Mouse (Mus musculus): ENCODE measurements around the gene Tnnt3. TPM values are rescaled to one million over a fixed set of nuclear protein-coding genes. Genes with fewer than 3 reads are reported as not detected.
A peak's percentile ranks its signal among the peaks of the same experiment; 100 is the strongest.

Gene Tnnt3
- polyA plus RNA-seq (2014; fragmentation: Nextera tagmentation; extraction: Ambion mirVana): 2.3 and 4.8 TPM in 2 replicates

DNA sequence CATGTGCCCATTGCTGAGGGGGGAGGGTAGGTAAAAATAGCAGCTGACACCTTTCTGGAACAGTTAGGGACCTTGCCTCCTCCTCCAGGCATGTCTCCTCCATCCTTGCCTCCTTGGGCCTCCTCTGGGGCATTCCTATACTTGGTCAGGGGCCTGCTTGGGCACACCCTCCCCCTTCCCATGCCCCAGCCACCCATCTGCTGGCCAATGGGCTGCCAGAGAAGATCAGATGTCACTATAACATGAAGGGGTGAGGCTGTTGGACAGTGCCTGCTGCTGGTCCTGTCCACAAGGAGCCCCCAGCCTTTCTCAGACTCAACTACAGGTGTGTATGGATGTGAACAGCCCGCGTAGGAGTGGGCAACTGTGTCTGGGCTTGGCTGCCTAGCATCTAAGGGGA lies at the start of gene Tnnt3:
Tnnt3 (plus strand) TSS at position 262 of the 400 bp plus-strand sequence.
- WGBS: 82% methylated on average over 2 of the region's 2 CpGs
- Histone ChIP-seq H3K9me3 (ENCODE audit: control insufficient read depth, low read length) (no peaks in the 10 kb centered on the region), H3K4me3 (ENCODE audit: low read depth, low read length) (no peak within 1 kb of the TSS), H3K4me1 (ENCODE audit: control insufficient read depth, insufficient read depth, low read length) (no peaks in the 10 kb centered on the region), H3K9ac (replicated peaks; ENCODE audit: low read depth, low read length) (no peak within 1 kb of the TSS), H3K27me3 (ENCODE audit: control insufficient read depth, insufficient read depth, low read length) (no peaks in the 10 kb centered on the region), H3K4me2 (ENCODE audit: low read depth, low read length) (no peak within 1 kb of the TSS), H3K36me3 (ENCODE audit: control insufficient read depth, insufficient read depth, low read length) (no peaks in the 10 kb centered on the region), H3K27ac (ENCODE audit: low read depth, low read length) (no peak within 1 kb of the TSS)
- no peak for ATAC-seq (ENCODE audit: low read depth)

DNA sequence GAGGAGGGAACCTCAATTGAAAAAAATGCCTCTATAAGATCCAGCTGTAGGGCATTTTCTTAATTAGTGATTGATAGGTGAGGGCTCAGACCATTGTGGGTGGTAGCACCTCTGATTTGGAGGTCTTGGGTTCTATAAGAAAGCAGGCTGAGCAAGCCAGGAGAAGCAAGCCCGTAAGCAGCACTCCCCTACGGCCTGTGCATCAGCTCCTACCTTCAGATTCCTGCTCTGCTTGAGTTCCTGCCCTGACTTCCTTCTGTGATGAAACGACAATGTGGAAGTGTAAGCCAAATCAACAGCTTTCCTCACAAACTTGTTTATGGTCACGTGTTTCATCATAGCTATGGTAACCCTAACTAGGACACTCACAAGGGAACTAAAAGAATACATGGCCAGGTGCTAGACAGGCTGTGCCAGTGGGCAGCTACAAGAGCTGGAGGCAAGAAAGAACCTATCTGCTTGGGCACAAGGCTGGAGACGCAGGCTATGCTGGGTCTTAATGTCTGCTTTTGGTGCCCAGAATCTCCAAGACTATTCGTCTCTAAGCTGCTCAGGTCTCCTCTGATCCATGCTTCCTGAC lies 49.5 kb upstream of the Tnnt3 start:
- H3K27me3 ChIP-seq (ENCODE audit: control insufficient read depth, insufficient read depth, low read length): no peaks in the 10 kb centered on the region
- H3K9ac ChIP-seq (replicated peaks; ENCODE audit: low read depth, low read length): no peak overlapping the region
- H3K9me3 ChIP-seq (ENCODE audit: control insufficient read depth, low read length): no peaks in the 10 kb centered on the region
- H3K4me3 ChIP-seq (ENCODE audit: low read depth, low read length): no peak overlapping the region
- no peaks in the 10 kb centered on the region for H3K4me1 ChIP-seq (ENCODE audit: control insufficient read depth, insufficient read depth, low read length)
- ATAC-seq (ENCODE audit: low read depth): no peak
- no peaks in the 10 kb centered on the region for H3K36me3 ChIP-seq (ENCODE audit: control insufficient read depth, insufficient read depth, low read length)
- no peak overlapping the region for H3K4me2 ChIP-seq (ENCODE audit: low read depth, low read length)
- no peak overlapping the region for H3K27ac ChIP-seq (ENCODE audit: low read depth, low read length)
- 77% methylated on average over 6 of the region's 6 CpGs for WGBS

DNA sequence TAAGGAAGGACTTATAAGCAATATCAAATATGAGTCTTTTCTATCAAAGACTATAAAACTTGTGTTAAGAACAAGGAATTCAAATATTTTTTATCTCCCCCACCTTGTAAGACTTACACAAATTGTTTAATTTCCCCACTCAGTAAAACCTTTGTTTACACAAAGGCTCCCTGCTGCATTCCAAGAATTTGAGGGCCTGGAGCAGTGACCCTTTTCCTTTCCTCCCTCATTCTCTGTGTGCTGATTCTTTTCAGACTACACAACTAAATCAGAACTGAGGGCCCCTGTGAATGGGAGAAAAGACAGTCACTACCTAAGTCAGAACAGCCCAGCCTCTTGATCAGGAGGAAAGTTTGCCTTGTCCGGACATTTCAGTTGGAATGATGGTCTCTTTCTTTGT lies 43.9 kb upstream of the Tnnt3 start:
- no peak overlapping the region for H3K4me2 ChIP-seq (ENCODE audit: low read depth, low read length)
- no peak overlapping the region for H3K27ac ChIP-seq (ENCODE audit: low read depth, low read length)
- no peaks in the 10 kb centered on the region for H3K9me3 ChIP-seq (ENCODE audit: control insufficient read depth, low read length)
- ATAC-seq (ENCODE audit: low read depth): no peak
- no peaks in the 10 kb centered on the region for H3K36me3 ChIP-seq (ENCODE audit: control insufficient read depth, insufficient read depth, low read length)
- H3K4me1 ChIP-seq (ENCODE audit: control insufficient read depth, insufficient read depth, low read length): no peaks in the 10 kb centered on the region
- 21% methylated on average over 1 of the region's 1 CpGs for WGBS
- no peak overlapping the region for H3K9ac ChIP-seq (replicated peaks; ENCODE audit: low read depth, low read length)
- no peak overlapping the region for H3K4me3 ChIP-seq (ENCODE audit: low read depth, low read length)
- H3K27me3 ChIP-seq (ENCODE audit: control insufficient read depth, insufficient read depth, low read length): no peaks in the 10 kb centered on the region

DNA sequence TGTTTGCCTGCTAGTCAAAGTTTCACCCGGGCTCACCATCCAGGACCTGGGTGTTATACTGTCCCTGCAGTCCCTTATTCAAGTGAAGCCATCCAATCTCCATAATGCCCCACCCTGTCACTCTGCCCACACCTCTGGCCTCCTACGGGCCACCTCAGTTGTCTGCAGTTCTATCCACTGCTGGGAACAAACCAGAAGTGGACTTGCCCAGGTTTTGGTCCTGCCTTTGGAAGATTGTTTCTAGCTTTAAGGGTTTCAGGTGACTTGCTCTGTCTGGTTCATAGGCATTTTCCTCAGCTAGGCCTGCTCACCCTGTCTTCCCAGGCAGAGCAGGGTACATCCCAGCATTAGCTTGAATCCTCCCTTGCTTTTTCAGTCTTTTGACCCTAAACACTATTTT lies 43.4 kb upstream of the Tnnt3 start:
- 45% methylated on average over 2 of the region's 2 CpGs for WGBS
- no peaks in the 10 kb centered on the region for H3K27me3 ChIP-seq (ENCODE audit: control insufficient read depth, insufficient read depth, low read length)
- no peaks in the 10 kb centered on the region for H3K36me3 ChIP-seq (ENCODE audit: control insufficient read depth, insufficient read depth, low read length)
- ATAC-seq (ENCODE audit: low read depth): no peak
- no peak overlapping the region for H3K4me3 ChIP-seq (ENCODE audit: low read depth, low read length)
- no peaks in the 10 kb centered on the region for H3K9me3 ChIP-seq (ENCODE audit: control insufficient read depth, low read length)
- no peak overlapping the region for H3K9ac ChIP-seq (replicated peaks; ENCODE audit: low read depth, low read length)
- H3K27ac ChIP-seq (ENCODE audit: low read depth, low read length): no peak overlapping the region
- no peaks in the 10 kb centered on the region for H3K4me1 ChIP-seq (ENCODE audit: control insufficient read depth, insufficient read depth, low read length)
- H3K4me2 ChIP-seq (ENCODE audit: low read depth, low read length): no peak overlapping the region

GRCm38 (mm10) chr7:142456806-142457205 lies 41.8 kb upstream of the Tnnt3 start:
- Histone ChIP-seq H3K27me3 (ENCODE audit: control insufficient read depth, insufficient read depth, low read length) (no peaks in the 10 kb centered on the region), H3K4me3 (ENCODE audit: low read depth, low read length) (no peak overlapping the region), H3K36me3 (ENCODE audit: control insufficient read depth, insufficient read depth, low read length) (no peaks in the 10 kb centered on the region), H3K9ac (replicated peaks; ENCODE audit: low read depth, low read length) (no peak overlapping the region), H3K4me1 (ENCODE audit: control insufficient read depth, insufficient read depth, low read length) (no peaks in the 10 kb centered on the region), H3K4me2 (ENCODE audit: low read depth, low read length) (no peak overlapping the region), H3K27ac (ENCODE audit: low read depth, low read length) (no peak overlapping the region), H3K9me3 (ENCODE audit: control insufficient read depth, low read length) (no peaks in the 10 kb centered on the region)
- ATAC-seq (ENCODE audit: low read depth): no peak
- 86% methylated on average over 3 of the region's 3 CpGs for WGBS

- Histone ChIP-seq H3K9ac (replicated peaks; ENCODE audit: low read depth, low read length) (no peak overlapping the region), H3K4me3 (ENCODE audit: low read depth, low read length) (no peak overlapping the region), H3K4me1 (ENCODE audit: control insufficient read depth, insufficient read depth, low read length) (no peaks in the 10 kb centered on the region), H3K9me3 (ENCODE audit: control insufficient read depth, low read length) (no peaks in the 10 kb centered on the region), H3K27me3 (ENCODE audit: control insufficient read depth, insufficient read depth, low read length) (no peaks in the 10 kb centered on the region), H3K27ac (ENCODE audit: low read depth, low read length) (peak overlapping the region; percentile 39), H3K36me3 (ENCODE audit: control insufficient read depth, insufficient read depth, low read length) (no peaks in the 10 kb centered on the region), H3K4me2 (ENCODE audit: low read depth, low read length) (no peak overlapping the region)
- WGBS: 27% methylated on average over 3 of the region's 3 CpGs
- ATAC-seq (ENCODE audit: low read depth): no peak; the same call in 1 of the 2 replicates
Observed at GRCm38 (mm10) chr7:142457227-142457811, 41.3 kb upstream of the Tnnt3 start.

DNA sequence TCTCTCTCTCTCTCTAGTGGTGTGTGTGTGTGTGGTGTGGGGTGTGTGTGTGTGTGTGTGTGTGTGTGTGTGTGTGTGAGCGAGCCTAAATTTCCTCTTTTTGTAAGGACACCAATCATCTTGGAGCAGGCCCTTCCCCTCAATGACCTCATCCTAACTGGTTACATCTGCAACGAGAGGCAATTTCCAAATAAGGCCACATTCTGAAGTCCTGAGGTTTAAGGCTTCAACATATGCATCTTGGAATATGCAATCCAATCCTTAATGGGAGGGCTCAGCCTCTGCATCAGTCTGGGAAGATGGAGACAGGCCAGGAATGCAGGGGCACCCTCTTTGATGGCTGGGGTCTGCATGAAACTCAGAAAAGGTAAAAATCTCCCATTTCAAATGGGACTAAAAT lies 40.6 kb upstream of the Tnnt3 start:
- Histone ChIP-seq H3K4me2 (ENCODE audit: low read depth, low read length) (no peak overlapping the region), H3K9me3 (ENCODE audit: control insufficient read depth, low read length) (no peaks in the 10 kb centered on the region), H3K27me3 (ENCODE audit: control insufficient read depth, insufficient read depth, low read length) (no peaks in the 10 kb centered on the region), H3K36me3 (ENCODE audit: control insufficient read depth, insufficient read depth, low read length) (no peaks in the 10 kb centered on the region), H3K4me3 (ENCODE audit: low read depth, low read length) (no peak overlapping the region), H3K27ac (ENCODE audit: low read depth, low read length) (no peak overlapping the region), H3K9ac (replicated peaks; ENCODE audit: low read depth, low read length) (no peak overlapping the region), H3K4me1 (ENCODE audit: control insufficient read depth, insufficient read depth, low read length) (no peaks in the 10 kb centered on the region)
- 47% methylated on average over 2 of the region's 2 CpGs for WGBS
- ATAC-seq (ENCODE audit: low read depth): no peak

- Histone ChIP-seq H3K4me3 (ENCODE audit: low read depth, low read length) (no peak overlapping the region), H3K4me1 (ENCODE audit: control insufficient read depth, insufficient read depth, low read length) (no peaks in the 10 kb centered on the region), H3K27ac (ENCODE audit: low read depth, low read length) (no peak overlapping the region), H3K36me3 (ENCODE audit: control insufficient read depth, insufficient read depth, low read length) (no peaks in the 10 kb centered on the region), H3K9ac (replicated peaks; ENCODE audit: low read depth, low read length) (no peak overlapping the region), H3K27me3 (ENCODE audit: control insufficient read depth, insufficient read depth, low read length) (no peaks in the 10 kb centered on the region), H3K4me2 (ENCODE audit: low read depth, low read length) (no peak overlapping the region), H3K9me3 (ENCODE audit: control insufficient read depth, low read length) (no peaks in the 10 kb centered on the region)
- 87% methylated on average over 4 of the region's 5 CpGs for WGBS
- no peak for ATAC-seq (ENCODE audit: low read depth)
Observed at GRCm38 (mm10) chr7:142458676-142459298, 39.8 kb upstream of the Tnnt3 start.

GRCm38 (mm10) chr7:142459299-142459691 lies 39.3 kb upstream of the Tnnt3 start:
- Histone ChIP-seq H3K9me3 (ENCODE audit: control insufficient read depth, low read length) (no peaks in the 10 kb centered on the region), H3K4me1 (ENCODE audit: control insufficient read depth, insufficient read depth, low read length) (no peaks in the 10 kb centered on the region), H3K4me2 (ENCODE audit: low read depth, low read length) (no peak overlapping the region), H3K4me3 (ENCODE audit: low read depth, low read length) (no peak overlapping the region), H3K9ac (replicated peaks; ENCODE audit: low read depth, low read length) (no peak overlapping the region), H3K27me3 (ENCODE audit: control insufficient read depth, insufficient read depth, low read length) (no peaks in the 10 kb centered on the region), H3K27ac (ENCODE audit: low read depth, low read length) (no peak overlapping the region), H3K36me3 (ENCODE audit: control insufficient read depth, insufficient read depth, low read length) (no peaks in the 10 kb centered on the region)
- 97% methylated on average over 2 of the region's 2 CpGs for WGBS
- ATAC-seq (ENCODE audit: low read depth): no peak
